Mouse (Mus musculus) hindbrain, postnatal 0 days (tissue): ENCODE results near the gene Tanc1. TPM values are rescaled to one million over a fixed set of nuclear protein-coding genes. Genes with fewer than 3 reads are reported as not detected.

Experiments used
- ATAC-seq: fragments of 200-750 bp; cut with Nextera tagmentation; 2 replicates; pipeline ENCODE4 v1.8.0; 2017; ENCODE audit warnings: mild to moderate bottlenecking, moderate TSS enrichment, moderate library complexity
- DNase-seq: peaks from one replicate; pipeline ENCODE4 v3.0.0-alpha.2; 2015; ENCODE audit warnings: low spot score
- H3K27ac ChIP-seq: fragments of 300-500 bp; sonication (generic); 2 replicates; pipeline ENCODE4 v1.5.1; 2014; ENCODE audit warnings: mild to moderate bottlenecking
- H3K27me3 ChIP-seq: fragments of 300-500 bp; sonication (generic); 2 replicates; pipeline ENCODE4 v1.6.1; 2014; ENCODE audit warnings: low read length, mixed read lengths; ENCODE audit not compliant: insufficient read depth
- H3K36me3 ChIP-seq: fragments of 300-500 bp; sonication (generic); 2 replicates; pipeline ENCODE4 v1.6.1; 2014; ENCODE audit warnings: low read length, mixed read lengths; ENCODE audit not compliant: insufficient read depth
- H3K4me1 ChIP-seq: fragments of 300-500 bp; sonication (generic); 2 replicates; pipeline ENCODE4 v1.6.1; 2014; ENCODE audit warnings: antibody characterized with exemption, low read length, mixed read lengths; ENCODE audit not compliant: insufficient read depth
- H3K4me2 ChIP-seq: fragments of 300-500 bp; sonication (generic); 2 replicates; pipeline ENCODE4 v1.6.1; 2014; ENCODE audit warnings: low read depth, mild to moderate bottlenecking, low read length, moderate library complexity, mixed read lengths
- H3K4me3 ChIP-seq: fragments of 300-500 bp; sonication (generic); 2 replicates; pipeline ENCODE4 v1.5.1; 2014; ENCODE audit warnings: low read length
- H3K9ac ChIP-seq: fragments of 300-500 bp; sonication (generic); replicated peaks from 2 replicates; pipeline ENCODE4 v1.6.1; 2014; ENCODE audit warnings: mild to moderate bottlenecking, low read length, moderate library complexity, mixed read lengths
- H3K9me3 ChIP-seq: fragments of 300-500 bp; sonication (generic); 2 replicates; pipeline ENCODE4 v1.6.1; 2016; ENCODE audit warnings: low read length, mixed read lengths
- CTCF ChIP-seq: IDR thresholded peaks from 2 replicates; pipeline ENCODE4 v1.5.1; 2016; ENCODE audit warnings: antibody characterized with exemption, control low read depth, low read depth
- WGBS: fragments of 180-500 bp; shearing (Covaris S2); extraction: QIAGEN DNeasy Blood & Tissue Kit; methylation state at CpG from one replicate; pipeline ENCODE4 v1.1.7; 2014; 5-methylcytosine and 5-hydroxymethylcytosine counted together
- polyA plus RNA-seq: library from polyadenylated mRNA; unstranded; fragments of >200 nt; fragmentation: Nextera tagmentation; extraction: Ambion mirVana; gene quantifications from 2 replicates; pipeline ENCODE4 v1.2.1, GENCODE M21; 2015
- total RNA-seq: library from RNA; depleted of rRNA; stranded (reverse); fragments of >200 nt; gene quantifications from 2 replicates; pipeline ENCODE4 v1.2.3, GENCODE M21; 2014

Gene Tanc1
- total and polyA plus RNA-seq, 2 experiments from 2014 or later, result 4.2 to 12.1 TPM

- no peak overlapping the region for H3K4me2 ChIP-seq
- no peaks in the 10 kb centered on the region for H3K9me3 ChIP-seq
- no peak overlapping the region for H3K9ac ChIP-seq
- ATAC-seq (peak; percentile 75), DNase-seq (peak; percentile 72)
- H3K27ac ChIP-seq, result no peak overlapping the region
- no peaks in the 10 kb centered on the region for H3K36me3 ChIP-seq
- 0 out of 2 replicates have a peak, but pooled peaks cover 2% of the 10 kb centered on the region for H3K4me1 ChIP-seq
- H3K27me3 ChIP-seq, result no peaks in the 10 kb centered on the region
- peak; percentile 68 for TF ChIP-seq CTCF
- WGBS, result 53% methylated on average over 6 of the region's 6 CpGs
- H3K4me3 ChIP-seq, result no peak overlapping the region
These were observed 145.2 kb downstream of the Tanc1 start for GRCm38 (mm10) chr2:59757015-59757414.

GRCm38 (mm10) chr2:59758139-59758918, 146.5 kb downstream of the Tanc1 start:
- Histone ChIP-seq H3K27me3 (no peaks in the 10 kb centered on the region), H3K27ac (no peak overlapping the region), H3K36me3 (no peaks in the 10 kb centered on the region), H3K4me1 (0 out of 2 replicates have a peak, but pooled peaks cover 2% of the 10 kb centered on the region), H3K4me3 (no peak overlapping the region), H3K9ac (no peak overlapping the region), H3K4me2 (no peak overlapping the region), H3K9me3 (no peaks in the 10 kb centered on the region)
- WGBS, result 80% methylated on average over 9 of the region's 9 CpGs
- ATAC-seq (no peak), DNase-seq (no peak)
- no peak for TF ChIP-seq CTCF

GRCm38 (mm10) chr2:59760731-59761130, 148.9 kb downstream of the Tanc1 start:
- Histone ChIP-seq H3K9ac (no peak overlapping the region), H3K9me3 (no peaks in the 10 kb centered on the region), H3K4me3 (no peak overlapping the region), H3K36me3 (no peaks in the 10 kb centered on the region), H3K27me3 (no peaks in the 10 kb centered on the region), H3K27ac (no peak overlapping the region), H3K4me2 (no peak overlapping the region), H3K4me1 (0 out of 2 replicates have a peak, but pooled peaks cover 2% of the 10 kb centered on the region)
- no peak for TF ChIP-seq CTCF
- ATAC-seq, result no peak
- no peak for DNase-seq
- 84% methylated on average over 4 of the region's 4 CpGs for WGBS

GRCm38 (mm10) chr2:59761183-59761582, 149.3 kb downstream of the Tanc1 start:
- no peak overlapping the region for H3K27ac ChIP-seq
- no peak for DNase-seq
- no peaks in the 10 kb centered on the region for H3K36me3 ChIP-seq
- ATAC-seq, result no peak
- H3K4me3 ChIP-seq, result no peak overlapping the region
- H3K27me3 ChIP-seq, result no peaks in the 10 kb centered on the region
- no peak for TF ChIP-seq CTCF
- H3K4me1 ChIP-seq, result 0 out of 2 replicates have a peak, but pooled peaks cover 2% of the 10 kb centered on the region
- H3K9ac ChIP-seq, result no peak overlapping the region
- no peaks in the 10 kb centered on the region for H3K9me3 ChIP-seq
- no peak overlapping the region for H3K4me2 ChIP-seq
- WGBS, result 46% methylated on average over 12 of the region's 12 CpGs

GRCm38 (mm10) chr2:59762277-59762676, 150.4 kb downstream of the Tanc1 start:
- Histone ChIP-seq H3K4me3 (no peak overlapping the region), H3K36me3 (no peaks in the 10 kb centered on the region), H3K27me3 (no peaks in the 10 kb centered on the region), H3K9ac (no peak overlapping the region), H3K27ac (no peak overlapping the region), H3K4me1 (no peaks in the 10 kb centered on the region), H3K4me2 (no peak overlapping the region), H3K9me3 (no peaks in the 10 kb centered on the region)
- ATAC-seq (no peak), DNase-seq (no peak)
- WGBS, result 91% methylated on average over 5 of the region's 5 CpGs
- no peak for TF ChIP-seq CTCF

- no peak overlapping the region for H3K27ac ChIP-seq
- H3K4me2 ChIP-seq, result no peak overlapping the region
- H3K9ac ChIP-seq, result no peak overlapping the region
- TF ChIP-seq CTCF, result no peak
- H3K4me1 ChIP-seq, result no peaks in the 10 kb centered on the region
- no peaks in the 10 kb centered on the region for H3K27me3 ChIP-seq
- DNase-seq, result no peak
- H3K9me3 ChIP-seq, result no peaks in the 10 kb centered on the region
- ATAC-seq, result no peak
- no peak overlapping the region for H3K4me3 ChIP-seq
- 50% methylated on average over 10 of the region's 10 CpGs for WGBS
- H3K36me3 ChIP-seq, result no peaks in the 10 kb centered on the region
These were observed 153.8 kb downstream of the Tanc1 start for GRCm38 (mm10) chr2:59765671-59766070.

GRCm38 (mm10) chr2:59767893-59768292, 156.1 kb downstream of the Tanc1 start:
- no peak for ATAC-seq
- no peaks in the 10 kb centered on the region for H3K36me3 ChIP-seq
- WGBS, result 91% methylated on average over 4 of the region's 4 CpGs

More at GRCm38 (mm10) chr2:59767893-59768292, 156.1 kb downstream of the Tanc1 start:
- Histone ChIP-seq H3K27ac (no peak overlapping the region), H3K4me3 (no peak overlapping the region), H3K4me2 (no peak overlapping the region), H3K9ac (no peak overlapping the region), H3K27me3 (no peaks in the 10 kb centered on the region), H3K9me3 (no peaks in the 10 kb centered on the region), H3K4me1 (peaks cover 10% of the 10 kb centered on the region; the same call in 1 of the 2 replicates)
- DNase-seq, result no peak
- no peak for TF ChIP-seq CTCF
